Mouse (Mus musculus): ENCODE measurements around the gene Rnf130.

Rnf130 gene

DNA sequence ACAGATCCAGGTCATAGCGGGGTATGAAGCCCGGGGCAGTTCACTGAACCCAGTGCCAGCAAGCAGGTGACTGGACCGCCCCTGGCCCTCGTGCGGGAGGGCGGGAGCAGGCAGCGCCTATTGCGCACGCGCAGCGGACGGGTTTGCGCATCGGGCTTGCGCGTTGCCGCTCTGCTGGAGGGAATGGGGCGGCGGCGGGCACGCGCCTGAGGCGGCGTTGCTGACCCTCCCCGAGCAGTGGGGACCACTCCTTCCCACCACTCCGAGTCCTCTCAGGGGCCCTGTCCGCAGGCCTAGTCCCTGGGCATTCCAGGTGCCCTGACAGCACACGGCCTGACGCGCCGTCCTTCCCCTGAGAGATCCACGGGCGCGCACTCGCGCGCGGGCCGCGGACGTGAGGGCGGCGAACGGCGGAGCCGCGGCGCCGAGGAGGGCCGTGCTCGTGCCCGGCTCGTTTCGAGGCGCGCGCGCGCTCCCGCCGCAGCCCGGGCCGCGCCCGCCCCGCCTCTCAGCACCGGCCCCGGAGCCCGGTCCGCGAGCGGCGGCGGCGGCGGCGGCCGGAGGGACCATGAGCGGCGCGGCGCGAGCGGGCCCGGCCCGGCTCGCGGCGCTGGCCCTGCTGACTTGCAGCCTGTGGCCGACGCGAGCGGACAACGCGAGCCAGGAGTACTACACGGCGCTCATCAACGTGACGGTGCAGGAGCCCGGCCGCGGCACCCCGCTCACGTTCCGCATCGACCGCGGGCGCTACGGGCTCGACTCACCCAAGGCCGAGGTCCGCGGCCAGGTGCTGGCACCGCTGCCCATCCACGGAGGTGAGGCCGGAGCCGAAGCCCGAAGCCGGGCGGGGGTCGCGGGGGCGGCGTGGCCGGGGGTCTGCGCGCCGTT is at the start of gene Rnf130:
Gene Rnf130 (plus strand): TSS at position 514 of the 888 bp plus-strand sequence.
- DNase-seq (ENCODE audit: extremely low spot score) = peak; percentile 93

DNA sequence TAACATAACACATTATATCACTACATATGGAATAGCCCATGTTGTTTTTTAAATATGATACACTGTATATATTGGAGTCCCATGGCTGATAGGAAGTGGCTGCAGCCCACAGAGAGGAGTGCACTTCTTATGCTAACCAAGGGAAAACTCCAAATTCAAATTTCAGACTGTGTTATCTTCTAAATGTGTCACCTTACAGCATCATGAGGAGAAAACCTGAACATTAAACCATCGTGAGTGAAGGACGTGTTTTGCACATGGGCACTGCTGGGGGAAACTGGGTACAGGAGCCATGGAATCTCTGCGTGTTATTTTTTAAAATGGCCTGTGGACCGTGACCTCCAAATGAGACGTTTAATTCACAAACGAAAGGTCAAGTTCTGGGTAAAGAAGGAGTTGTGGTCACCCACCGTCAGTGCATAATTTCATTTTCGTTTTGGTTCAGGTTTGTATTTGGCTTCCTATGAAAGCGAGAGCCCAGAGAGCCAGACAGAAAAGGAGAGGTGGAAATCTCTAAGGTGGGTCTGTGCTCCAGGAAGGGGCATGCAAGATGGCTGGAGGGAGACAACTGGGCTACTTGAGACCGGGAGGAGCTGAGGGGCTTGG is 47.1 kb upstream of the Rnf130 start:
- DNase-seq (ENCODE audit: extremely low spot score) = no peak

DNA sequence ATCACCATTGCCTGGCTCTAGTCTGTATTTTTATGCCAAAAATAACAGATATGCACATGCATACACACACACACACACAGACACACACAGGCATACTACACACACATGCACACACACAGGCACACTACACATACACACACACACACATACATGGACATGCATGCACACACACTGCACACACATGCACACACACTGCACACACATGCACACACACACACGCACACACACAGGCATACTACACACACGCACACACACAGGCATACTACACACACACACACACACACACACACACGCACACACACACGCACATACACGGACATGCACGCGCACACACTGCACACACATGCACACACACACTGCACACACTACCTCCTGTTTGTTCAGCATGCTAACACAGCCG is 46.2 kb upstream of the Rnf130 start:
- DNase-seq (ENCODE audit: extremely low spot score) = no peak

DNA sequence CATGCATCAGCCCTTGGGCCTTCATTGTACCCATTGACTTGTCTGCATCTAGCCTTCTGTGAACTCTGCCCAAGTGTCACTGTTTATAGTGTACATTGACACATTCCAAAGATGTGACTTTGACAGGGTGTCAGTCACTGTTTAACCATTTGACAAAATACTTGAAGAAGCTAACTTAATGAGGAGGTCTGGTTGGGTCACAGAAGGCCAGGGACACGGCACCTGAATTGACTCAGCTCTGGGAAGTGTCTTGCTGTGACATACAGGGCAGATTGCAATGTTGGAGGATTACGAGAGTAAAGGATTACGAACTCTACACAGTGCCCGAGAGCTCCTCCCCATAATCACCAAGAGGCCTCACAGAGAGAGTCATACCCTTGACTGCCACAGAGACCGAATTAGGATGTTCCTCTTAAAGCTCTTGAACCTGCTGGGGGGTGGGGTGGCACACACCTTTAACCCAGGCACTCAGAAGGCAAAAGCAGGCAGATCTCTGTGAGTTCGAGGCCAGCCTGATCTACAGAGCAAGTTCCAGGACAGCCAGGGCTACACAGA is 44.4 kb upstream of the Rnf130 start:
- no peak for DNase-seq (ENCODE audit: extremely low spot score)

DNA sequence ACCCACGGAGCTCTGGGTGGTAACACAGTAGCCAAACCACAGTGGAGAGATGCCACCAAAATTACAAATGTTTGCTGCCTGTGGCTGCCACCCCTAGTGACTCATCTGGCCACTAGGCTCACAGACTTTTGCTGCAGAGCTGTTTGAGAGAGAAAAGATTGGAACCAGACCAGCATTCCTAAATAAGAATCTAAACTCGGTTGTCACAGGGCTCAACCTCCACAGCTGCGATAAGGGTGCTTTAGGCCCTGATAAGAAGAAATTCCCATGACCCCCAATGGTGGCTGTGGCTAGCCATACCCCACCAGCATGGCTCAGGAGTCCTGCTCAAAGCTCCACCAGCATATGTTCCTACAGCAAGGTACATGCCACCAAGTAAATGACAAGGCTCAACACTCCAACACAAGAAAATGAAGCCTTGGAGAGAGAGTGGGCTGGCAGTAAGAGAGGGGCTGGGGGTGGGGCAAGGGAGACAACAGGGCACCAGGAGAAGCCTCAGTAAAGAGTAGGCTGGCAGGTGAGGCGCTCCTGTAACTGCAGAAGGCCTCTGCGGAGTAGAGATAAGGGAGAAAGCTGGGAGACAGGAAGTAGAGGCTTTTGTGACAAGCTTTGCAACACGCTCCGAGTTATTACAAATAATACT is 43.7 kb upstream of the Rnf130 start:
- no peak for DNase-seq (ENCODE audit: extremely low spot score)

DNA sequence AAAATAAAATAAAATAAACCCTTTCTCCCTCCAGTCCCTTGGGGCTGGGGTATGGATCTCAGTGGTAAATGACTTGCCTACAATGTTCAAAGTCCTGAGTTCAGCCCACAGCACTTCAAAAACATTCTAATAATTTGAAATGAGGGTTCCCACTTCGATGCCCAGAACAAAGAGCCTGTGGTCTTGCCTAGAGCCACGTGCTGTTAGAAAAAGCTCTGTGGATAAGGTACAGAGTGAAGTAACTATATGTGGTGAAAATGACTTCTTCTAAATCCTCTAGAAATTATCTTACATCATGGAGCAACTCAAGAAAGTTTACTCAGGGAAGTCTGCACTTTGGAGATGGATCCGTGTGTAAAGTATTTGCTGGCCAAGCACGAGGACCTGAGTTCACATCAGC is 43.1 kb upstream of the Rnf130 start:
- DNase-seq (ENCODE audit: extremely low spot score) = no peak

DNA sequence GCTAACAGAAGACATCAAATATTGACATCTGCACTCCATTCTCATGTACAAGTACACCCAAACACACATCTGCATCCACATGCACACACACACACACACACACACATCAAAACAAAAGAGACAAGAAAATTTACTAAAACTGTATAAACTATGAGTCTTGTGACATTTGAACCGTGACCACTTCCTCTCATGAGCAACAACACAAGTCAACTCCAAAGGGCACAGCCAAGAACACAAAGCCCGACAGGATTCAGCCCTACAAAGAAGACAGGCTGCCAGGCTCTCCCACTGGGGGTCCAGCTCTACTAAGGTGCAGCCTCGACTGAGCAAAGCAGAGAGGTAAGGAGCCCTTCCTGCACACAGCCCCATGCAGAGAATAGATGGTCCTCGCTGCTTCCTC is 42.3 kb upstream of the Rnf130 start:
- no peak for DNase-seq (ENCODE audit: extremely low spot score)

DNA sequence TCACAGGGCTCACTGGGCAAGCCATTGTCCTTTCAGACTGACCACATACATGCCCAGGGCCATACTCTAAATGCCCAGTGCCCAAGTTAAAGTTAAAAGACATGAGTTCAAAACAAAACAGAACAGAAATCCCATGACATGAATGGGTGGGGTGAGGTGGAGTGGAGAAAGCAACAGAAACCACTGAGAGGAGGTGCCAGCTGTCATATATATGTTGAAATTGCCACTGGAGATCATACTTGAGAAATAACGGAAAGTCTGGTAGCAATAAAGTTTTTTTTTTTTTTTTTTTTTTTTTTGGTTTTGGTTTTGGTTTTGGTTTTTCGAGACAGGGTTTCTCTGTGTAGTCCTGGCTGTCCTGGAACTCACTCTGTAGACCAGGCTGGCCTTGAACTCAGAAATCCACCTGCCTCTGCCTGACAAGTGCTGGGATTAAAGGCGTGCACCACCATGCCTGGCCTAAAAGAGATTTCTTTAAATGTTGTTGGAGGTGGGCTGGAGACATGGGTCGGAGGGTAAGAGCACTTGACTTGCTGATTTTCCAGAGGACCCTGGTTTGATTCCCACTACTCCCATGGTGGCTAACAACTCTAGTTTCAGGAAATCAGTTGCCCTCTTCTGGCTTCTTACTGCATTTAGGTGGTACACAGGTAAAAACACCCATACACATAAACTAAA is 41.1 kb upstream of the Rnf130 start:
- DNase-seq (ENCODE audit: extremely low spot score) = no peak

DNA sequence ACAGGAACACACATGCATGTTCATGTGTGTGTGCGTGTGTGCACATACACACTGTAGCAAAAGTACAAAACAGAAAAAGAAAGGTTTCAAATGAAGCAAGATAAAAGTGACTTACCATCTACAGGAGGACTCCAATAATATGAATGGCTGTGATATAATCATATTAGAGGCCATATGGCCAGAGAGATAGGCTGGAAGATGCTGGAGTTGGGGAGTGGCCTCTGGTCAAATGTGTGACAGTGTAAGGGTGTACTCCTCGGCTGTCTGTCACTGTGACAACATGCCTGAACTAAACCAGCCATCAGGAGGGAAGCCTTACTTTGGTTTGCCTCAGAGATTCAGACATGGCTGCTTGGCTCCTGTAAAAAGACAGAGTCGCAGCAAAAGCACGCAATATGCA is 40.1 kb upstream of the Rnf130 start:
- no peak for DNase-seq (ENCODE audit: extremely low spot score)

DNA sequence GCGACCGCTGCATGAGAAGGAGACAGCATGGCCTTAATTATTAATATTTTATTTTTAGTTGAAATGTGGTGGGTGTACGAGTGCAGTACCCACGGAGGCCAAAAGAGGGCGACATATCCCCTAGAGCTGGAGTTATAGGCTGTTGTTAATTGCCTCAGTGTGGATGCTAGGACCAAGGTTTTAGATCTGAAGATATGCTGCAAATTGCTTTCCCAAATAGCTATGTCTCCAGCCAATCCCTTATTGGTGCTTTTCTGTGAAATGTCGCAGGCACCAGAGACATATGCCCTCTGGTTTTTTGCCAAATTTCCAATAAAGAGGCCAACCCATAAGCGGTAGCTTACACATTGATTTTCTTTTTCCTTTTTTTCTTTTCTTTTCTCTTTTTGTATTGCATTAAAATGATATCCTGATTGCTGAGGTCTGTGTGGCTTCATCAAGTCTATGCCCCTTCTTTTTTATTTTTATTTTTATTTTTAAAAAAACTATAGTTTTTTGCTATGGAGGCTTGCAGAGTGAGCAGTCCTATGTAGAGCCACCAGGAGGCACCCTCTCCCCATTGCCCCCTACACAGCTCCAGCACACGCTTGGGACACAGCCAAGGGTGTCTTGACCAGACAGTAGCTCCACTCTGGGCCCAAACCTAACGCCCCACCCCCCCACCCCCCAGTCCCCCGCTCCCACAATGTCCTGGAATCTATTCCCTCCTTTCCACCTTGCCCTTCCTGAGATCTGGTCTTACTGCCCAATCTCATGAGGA is 38.7 kb upstream of the Rnf130 start:
- DNase-seq (ENCODE audit: extremely low spot score) = peak; percentile 46

DNA sequence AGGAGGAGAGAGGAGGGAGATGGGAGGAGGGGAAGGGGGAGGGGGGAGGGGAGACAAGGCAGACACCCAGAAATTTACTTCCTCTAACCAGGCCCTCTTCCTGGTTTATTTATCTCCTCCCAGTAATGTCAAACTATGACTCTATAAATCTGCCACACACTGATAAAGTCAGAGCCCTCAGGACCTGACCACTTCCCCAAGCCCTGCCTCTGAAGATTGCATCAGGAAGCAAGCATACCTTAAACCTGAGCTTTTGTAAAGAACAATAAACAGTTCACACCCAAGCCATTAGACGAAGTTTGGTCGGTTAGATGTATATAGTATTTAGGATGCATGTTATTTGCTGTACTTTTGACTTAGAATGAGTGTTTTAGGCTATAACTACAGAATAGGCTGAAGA is 30.6 kb upstream of the Rnf130 start:
- DNase-seq (ENCODE audit: extremely low spot score) = no peak

DNA sequence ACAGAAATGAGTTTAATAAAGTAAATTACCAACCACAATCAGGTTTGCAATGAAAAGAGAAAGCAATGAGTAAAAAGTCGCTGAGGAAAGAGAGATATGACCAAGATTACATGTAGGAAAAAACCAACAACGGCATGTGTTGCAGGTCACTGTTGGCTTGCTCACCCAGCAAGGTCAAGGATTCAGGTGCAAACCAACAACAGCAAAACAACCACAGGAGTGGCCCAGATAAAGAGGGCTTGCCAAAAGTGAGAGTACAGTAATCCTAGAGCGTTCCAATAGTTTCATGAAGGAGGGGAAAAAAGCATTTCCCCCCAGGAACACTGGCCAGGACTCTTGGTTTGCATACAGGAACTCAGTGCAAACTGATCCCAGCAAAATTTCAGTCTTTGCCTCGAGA is 28.7 kb upstream of the Rnf130 start:
- no peak for DNase-seq (ENCODE audit: extremely low spot score)

DNA sequence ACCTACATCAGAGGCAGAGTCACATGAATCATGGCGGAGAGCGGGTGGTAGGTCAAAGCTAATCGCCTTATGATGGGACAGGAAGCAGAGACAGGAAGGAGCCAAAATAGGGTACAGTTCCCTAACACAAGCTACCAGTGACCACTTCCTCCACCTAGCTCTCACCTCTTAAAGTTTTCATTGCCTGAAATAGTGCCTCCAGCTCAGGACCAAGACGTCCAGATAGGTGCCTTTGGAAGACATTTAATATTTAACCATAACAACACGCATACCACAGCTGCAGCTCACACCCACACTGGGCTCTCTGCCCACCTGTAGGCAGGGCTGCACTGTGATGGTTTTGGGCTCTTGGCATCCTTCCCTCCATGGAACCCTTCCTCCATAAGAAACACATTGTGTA is 27.8 kb upstream of the Rnf130 start:
- no peak for DNase-seq (ENCODE audit: extremely low spot score)

DNA sequence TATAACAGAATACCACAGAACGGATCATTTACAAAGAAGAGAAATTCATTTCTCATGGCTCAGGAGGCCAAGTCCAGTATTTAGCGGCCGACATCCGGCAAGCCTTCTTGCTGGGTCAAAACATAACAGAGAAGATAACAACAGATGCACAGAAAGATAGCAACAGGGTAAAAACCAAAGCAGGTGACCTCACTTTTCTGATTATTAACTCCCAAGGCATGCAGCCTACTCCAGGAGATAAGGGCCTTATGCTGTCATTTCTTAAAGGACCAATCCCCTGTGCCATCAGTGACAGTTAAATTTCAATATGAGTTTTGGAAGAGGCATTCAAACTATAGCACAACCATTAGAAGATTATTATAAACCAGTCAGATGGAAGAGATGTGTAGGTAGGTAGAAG is 22.3 kb upstream of the Rnf130 start:
- no peak for DNase-seq (ENCODE audit: extremely low spot score)

DNA sequence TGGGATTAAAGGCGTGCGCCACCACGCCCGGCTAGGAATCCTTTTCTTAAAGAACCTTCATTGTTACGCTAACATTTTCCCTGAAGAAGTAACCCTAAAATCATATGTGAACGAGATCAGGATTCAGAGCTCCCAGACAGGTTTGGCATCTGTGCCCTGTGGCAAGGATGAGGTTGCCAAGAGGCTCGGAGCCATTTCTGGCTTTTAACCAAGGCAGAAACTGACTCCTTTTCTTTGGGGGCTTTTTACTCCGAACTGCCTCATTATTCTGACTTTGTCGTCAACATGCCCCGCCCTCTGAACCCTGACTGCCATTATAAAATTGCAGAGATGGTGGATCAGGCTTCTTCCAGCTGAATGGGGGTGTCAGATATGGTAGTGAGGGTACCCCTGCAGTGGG is 17.4 kb upstream of the Rnf130 start:
- DNase-seq (ENCODE audit: extremely low spot score) = no peak

DNA sequence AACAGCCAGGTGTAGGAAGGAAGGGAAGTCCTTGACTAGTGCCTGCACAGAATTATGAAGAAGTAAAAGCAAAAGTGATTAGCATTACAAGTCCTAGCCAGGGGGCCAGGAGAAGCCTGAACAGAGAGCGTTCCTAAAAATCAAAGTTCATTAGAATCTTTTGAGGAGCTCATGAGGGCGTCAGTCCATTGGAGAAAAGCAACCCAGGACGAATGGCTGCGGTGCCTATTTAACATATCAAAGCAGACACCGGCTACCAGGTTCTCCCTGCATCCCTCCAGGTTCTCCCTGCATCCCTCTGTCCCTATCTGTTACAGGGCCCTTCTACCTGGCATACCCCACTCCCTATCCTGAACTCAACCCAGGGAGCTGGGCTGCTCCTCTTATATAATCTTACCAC is 16.9 kb upstream of the Rnf130 start:
- no peak for DNase-seq (ENCODE audit: extremely low spot score)

DNA sequence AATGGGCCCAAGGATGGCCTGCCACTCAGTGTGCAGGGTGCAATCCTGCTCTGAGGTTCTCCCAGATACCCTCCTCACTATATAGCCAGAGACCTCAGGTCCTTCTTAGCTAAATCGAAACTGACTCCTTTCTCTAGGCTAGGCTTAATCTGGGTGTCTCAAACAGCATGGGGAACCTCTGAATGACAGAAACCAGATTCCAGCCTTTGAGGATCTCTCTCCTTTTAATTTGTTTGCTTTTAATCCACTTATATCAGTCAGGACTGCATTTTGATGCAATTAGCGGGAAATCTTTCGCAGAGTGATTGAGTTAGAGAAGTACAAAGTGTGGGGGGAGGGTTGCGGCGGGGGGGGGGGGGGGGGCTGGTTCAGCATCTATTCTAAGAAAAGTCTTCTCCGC is 12.1 kb upstream of the Rnf130 start:
- DNase-seq (ENCODE audit: extremely low spot score) = no peak

DNA sequence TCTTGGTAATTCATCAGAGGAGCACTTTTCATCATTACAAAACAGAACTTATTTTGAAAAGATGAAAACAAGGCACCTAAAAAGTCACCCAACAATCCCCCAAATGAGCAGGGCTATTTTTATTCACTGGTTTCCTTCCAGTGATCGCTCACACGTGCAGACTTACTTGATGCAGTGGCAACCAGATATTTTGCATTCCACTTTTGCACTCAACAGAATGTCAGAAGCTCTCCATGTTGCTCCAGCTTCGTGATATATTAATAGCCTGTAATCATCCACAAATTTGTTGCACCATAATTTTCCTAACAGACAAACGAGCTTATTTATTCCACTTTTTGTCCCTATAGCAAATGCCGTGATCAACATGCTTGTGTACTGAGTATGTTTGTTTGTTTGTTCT is 8.6 kb upstream of the Rnf130 start:
- DNase-seq (ENCODE audit: extremely low spot score) = no peak

DNA sequence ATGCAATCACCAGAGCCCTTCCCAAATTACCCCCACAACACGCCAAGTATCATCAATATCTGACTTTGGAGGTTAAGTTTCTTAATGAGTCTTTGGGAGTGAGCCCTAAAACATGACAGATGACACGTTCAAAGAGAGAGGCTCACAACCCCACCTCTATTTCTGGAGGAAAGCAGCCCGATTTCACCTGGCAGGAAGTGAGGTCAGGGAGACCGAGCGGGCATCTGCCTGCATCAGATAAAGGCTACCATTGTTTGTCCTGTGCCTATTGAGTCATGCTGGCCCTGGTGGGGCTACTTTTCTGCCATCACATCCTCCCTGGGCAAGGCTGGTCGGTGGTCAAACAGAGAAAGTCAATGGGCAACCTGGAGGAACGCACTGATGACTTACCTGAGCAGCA is 7.6 kb upstream of the Rnf130 start:
- DNase-seq (ENCODE audit: extremely low spot score) = no peak

DNA sequence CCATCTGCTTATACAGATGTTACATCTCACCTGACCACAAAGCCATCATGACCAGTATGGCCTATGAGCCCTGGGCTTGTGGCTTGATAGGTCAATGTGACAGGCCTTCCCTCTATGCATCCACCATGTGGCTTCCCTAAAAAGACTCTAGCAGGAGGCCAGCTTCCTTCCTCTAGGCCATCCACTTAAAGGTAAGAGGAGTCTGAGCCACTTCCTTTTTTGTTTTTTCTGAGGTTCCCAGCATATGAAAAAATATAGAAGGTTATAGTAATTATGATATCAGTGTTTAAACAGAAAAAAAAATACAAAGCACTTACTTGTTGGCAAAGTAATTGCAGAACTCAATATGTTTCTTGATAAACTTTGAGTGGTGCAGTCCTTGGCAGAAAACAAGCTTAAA is 6.3 kb upstream of the Rnf130 start:
- DNase-seq (ENCODE audit: extremely low spot score) = no peak

DNA sequence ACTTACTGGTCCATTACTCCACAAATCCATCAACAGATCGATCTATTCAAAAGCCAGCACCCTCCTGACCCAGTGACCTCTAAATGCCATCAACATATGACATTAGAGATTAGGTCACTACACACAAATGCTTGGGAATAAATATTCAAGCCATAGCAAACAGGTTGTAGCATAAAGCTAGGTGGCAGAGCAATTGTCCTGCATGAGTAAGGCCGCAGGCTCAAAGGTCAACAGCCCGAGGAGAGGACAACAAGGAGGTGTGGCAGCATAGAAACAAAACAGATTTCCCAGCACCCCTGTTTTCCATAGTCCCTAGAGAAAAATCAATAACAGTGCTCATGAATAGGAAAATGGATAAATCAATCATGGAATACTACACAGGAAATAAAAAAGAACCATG is 3.1 kb upstream of the Rnf130 start:
- no peak for DNase-seq (ENCODE audit: extremely low spot score)

Data from embryo, embryonic 9.5 days (tissue).